Mouse (Mus musculus) cerebellum, adult 11-12 months (tissue): ENCODE results near the gene Morn3.

Source experiments
- DNase-seq: peaks from one replicate; pipeline ENCODE4 v3.0.0; 2022

Morn3 gene

DNA sequence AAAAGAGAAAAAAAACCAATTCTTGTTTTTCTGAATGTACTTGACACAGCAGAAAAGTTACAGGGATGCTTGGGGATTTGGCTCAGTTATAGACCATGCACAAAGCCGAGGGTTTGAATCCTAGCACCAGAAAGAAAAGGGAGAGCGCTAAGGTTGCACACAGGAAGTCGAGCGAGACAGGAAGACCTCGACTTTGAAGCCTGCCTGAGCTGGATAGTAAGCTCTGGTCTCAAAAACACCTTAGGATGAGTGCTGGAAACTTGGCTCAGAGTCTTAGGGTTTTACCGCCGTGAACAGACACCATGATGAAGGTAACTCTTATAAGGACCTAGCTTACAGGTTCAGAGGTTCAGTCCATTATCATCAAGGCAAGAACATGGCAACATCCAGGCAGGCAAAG lies 25.4 kb downstream of the Morn3 start:
- no peak for DNase-seq

DNA sequence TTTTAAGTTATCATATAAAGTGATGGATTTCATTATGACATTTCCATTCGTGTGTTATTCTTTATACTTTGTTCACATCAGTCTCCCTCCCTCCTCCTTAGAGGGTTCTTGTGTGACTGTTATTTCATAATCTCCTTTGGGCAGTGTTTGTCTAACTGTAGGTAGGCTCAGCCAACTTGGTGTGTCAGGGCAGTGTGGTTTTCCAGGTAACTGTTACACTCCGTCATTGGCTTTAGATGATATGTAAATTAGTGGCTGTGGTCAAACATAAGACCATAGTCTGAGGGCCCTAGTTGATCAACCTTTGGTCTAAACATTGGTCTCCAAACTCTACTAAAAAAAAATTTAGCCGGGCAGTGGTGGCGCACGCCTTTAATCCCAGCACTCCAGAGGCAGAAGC lies 26.4 kb downstream of the Morn3 start:
- DNase-seq = no peak

DNA sequence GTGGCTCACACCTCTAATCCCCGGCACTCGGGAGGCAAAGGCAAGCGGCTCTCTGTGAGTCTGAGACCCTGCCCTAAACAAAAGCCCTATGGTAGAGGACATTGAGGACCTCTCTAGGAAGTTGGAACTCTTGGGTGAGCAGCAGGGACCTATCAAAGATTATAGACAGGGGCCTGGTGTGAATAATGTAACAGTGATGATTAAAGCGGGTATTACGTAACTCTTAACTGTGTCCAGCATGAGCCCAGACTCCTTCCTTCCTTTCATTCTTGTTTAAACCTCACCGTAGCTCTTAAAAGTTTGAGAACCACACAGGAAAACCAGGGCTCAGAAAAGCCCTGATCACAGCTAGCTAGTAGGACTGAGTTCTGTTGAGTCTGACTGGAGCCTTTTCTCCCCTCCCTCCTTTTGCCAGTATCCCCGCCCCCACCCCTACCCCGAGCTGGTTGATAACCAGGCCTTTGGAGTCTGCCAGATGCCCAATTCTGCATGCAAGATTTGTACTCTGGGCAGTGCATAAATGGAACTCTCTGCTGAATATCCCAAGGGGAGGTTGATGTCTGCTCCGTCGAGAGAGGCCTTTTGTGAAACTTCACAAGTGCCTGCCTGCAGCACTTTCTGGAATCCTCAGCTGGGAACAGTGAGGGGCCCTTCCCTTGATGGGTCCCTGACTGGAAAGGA lies 27.3 kb downstream of the Morn3 start:
- DNase-seq = no peak

DNA sequence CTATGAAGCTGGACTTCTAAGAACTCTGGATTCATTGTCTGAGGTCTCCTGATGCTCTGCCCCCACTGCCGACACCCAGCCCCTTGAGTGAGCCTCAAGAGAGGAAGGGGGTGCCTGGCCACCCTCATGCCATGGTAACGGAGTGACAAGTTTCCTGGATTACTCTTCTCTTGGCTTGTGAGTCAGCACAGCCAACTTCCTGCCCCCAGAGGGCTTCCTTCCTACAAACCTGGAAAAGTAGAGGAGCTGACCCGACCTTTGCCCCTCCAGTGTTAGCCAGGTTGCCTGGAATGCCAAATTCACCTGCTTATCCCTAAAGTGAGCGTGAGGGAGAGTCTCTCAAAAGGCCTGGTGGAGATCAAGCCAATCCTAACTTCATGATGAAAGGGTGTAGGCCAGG lies 29.3 kb downstream of the Morn3 start:
- DNase-seq = peak; percentile 27

DNA sequence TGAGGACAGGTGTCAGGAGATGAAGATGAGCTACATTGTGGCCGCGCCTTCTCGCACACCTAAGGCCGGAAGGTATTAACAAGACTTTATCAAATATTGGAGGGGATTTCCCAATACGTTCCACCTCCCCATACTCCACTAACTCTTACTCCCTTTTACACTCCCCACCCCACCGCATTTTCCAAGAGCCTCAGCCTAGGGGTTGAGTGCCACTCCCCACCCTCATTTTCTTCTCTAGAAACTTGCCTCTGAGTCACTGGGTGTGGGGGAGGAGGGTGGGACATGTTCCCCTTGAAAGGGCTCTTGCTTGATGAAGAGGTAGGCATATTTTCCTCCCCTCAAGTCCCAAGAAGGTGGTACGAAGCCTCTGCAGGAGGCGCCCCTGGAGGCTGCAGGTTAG lies 30.9 kb downstream of the Morn3 start:
- no peak for DNase-seq

DNA sequence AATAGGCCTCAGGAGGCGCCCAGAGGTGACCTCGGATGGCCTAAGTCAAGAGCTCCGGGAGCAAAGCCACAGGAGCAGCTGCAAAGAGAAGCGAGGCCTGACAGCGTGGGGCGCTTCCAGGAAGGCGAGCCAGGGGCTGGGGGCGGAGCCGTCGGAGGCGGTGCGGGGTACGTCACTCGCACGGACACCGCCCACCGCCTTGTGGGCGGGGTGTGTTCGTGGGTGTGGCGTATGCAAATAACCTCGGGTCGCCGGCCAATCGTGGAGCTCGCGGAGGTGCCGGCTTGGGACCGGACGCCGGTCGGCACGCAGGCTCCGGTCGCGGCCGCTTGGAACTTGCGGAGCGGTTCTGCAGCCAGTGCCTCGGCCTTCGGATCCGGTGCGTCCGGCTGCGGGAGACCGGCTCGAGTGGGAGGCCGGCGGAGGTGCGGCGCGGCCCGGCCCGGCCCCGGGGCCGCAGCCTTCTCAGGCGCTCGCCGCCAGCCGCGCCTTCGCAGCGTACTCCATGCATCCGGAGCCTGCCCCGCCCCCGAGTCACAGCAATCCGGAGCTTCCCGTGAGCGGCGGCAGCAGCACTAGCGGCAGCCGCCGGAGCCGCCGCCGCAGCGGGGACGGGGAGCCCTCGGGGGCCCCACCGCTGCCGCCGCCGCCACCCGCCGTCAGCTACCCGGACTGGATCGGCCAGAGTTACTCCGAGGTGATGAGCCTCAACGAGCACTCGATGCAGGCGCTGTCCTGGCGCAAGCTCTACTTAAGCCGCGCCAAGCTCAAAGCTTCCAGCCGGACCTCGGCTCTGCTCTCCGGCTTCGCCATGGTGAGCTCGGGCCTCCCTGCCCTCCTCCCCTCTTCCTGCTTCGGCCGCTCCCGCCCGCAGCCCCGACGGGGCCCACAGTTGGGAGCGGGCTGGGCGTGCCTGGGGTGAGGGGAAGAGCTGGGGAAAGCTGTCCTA lies 31.8 kb downstream of the Morn3 start, which contains the start of gene Orai1:
TSS of gene Orai1 (plus strand) at position 322 of the 949 bp plus-strand sequence.
- DNase-seq = peak; percentile 97

DNA sequence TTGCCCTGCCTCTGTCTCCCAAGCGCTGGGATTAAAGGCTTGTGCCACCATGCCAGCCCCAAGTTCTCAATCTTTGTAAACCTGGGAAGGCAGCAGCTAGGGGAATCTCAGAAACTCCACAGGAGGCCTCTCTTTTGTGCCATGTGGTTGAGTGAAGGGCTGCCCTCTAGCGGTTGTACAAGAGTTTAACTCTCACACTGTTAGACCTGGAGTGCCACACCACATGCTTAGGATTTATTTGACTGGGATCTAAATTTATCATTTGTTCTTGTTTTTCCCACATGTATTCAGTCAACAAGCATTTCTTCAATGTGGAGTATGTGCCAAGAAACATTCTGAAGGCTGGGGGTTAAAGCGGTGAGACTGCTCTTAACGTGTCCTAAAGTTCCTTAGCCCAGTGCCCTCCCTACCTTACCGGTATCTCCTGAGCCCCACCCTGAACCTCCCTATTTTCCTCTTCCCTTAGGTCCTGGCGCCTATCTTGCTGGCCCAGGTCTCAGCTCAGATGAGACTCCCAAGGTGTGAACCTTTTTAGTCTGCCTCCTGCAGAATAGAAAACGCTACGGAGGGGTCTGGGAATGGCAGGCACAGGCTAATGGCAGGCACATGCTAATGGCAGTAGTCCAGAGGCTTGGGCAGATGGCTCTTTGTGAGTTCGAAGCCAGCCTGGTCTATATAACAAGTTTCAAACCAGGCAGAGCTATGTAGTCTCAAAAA lies 33.1 kb downstream of the Morn3 start:
- peak; percentile 77 for DNase-seq

DNA sequence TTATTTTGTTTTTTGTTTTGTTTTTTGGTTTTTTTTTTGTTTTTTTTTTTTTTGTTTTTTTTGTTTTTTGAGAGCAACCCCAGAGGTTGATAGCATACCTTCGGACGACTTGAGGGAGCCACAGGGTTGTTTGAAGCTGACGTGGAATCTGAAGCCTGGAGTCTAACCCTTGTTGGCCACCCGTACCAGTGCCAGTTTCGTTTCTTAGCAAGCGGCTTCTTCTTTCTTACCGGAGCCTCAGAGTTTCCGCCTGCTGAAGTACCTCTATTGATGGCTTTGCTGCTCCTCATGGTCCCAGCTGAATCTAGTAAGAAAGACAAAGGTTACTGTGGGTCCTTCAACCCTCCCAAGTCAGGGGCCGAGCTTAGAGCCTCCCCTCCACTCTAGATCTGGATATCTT lies 35.1 kb downstream of the Morn3 start:
- peak; percentile 25 for DNase-seq

DNA sequence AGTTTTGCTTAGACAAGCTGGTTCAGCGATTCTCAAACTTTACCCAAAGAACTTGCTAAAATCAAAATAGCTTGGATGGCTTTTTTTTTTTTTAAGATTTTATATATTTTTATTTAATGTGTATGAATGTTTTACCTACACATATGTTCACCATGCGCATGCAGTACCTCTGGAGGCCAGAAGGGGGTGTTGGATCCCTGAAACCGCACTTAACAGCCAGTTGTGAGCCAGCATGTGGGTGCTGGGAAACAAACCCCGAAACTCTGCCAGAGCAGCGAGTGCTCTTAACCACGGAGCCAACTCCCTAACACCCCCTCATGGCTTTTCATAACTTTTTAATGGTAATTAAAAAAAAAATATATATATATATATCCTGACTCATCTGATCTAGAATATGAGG lies 36.0 kb downstream of the Morn3 start:
- peak; percentile 38 for DNase-seq

DNA sequence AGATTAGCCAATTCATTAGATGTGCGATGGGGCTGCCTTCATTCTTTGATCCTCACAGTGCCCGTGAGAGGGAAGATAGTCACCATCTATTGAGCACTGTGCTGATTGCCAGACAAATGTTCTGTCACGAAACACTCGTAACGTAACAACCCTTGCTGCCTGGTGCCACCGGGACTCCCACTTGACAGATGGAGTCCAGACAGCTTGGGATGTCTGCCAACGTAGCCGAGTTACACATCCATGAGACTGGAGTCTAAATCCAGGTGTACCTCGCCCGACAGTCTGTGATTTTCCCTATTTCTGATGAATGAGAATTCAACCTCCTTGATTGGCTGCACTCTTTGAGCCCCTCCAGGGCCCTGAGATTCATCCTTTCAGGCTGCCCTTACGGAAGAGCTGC lies 36.9 kb downstream of the Morn3 start:
- DNase-seq = peak; percentile 73

DNA sequence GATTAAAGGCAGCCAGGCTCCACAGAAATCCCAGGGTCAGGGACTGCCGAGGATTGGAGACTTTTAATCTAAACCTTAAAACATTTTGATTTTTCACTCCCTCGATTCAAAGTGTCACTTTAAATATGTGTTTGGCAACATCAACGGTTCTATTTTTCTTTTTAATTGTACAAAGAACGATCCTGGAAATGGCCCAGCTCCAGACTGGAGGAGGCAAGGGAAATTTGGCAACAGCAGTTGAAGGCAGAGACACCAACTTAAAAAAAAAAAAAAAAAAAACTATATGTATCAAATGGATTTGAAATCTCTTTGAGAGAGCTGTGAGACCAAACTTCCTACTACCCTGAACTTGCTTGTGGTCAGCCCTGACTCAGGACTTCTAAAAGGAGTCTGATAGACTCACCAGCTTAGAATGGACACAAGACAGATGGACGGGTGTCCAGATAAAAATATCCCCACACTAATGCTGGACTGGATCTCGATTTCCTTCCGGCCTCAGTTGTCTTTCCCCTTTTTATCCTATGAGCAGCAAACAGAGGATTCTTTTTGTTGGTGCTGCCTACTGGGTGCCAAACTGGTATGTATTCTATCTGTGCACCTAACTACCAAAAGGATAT lies 37.8 kb downstream of the Morn3 start:
- no peak for DNase-seq

DNA sequence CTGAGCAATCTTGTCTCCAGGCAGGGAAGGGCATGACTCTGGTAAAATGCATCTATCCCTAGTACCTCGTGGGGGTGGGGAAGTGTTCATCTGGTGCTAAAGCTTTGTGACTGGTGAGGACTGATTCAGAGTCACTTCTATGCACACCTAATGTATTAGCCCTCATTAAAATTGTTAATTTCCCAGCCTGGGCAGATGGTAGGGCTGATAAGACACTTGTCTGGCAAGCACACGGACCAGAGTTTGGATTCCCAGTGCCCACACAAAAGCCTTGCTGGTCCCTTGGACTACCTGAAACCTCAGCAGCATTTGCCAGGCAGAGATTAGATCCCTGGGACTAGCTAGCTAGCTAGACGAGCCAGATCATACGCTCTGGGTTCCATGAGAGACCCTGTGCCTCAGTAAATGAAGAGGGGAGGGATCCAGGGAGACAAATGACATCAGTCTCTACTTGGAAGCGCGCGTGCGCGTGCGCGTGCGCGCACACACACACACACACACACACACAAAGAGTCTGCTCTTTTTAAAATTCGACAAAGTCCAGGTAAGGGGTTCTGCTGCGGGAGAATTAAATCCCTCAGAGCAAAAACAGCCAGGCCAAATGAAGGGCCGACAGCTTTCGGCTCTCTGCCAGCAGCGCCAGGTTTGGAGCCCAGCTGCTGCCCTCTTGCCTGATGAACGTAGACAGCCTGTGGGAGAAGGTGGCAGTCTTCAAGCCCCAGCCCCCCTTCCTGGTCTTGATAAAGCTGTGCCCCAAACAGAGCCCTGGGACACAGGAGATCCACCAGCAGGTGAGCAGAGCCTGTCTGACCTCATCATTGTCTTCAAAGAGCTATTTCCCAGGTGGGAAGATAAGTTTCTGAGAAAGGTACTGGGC lies 40.9 kb downstream of the Morn3 start:
- peak; percentile 62 for DNase-seq

DNA sequence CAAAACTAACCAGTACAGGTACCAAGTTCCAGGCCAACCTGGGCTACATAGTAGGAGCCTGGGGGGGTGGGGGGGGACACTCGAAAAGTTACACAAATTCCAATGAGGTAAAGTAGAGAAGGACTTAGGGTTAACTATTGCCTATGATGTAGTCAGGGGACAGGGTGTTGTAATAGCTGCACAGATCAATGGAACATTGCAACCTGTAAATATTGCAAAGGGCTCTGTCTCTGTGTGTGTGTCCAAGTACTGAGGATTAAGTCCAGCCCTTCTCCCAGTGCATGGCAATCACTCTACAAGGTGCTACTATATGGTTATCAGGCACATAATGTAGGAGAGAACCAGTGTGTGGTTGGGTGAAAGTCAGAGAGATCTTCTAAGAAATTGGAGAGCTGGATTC lies 45.9 kb downstream of the Morn3 start:
- no peak for DNase-seq

DNA sequence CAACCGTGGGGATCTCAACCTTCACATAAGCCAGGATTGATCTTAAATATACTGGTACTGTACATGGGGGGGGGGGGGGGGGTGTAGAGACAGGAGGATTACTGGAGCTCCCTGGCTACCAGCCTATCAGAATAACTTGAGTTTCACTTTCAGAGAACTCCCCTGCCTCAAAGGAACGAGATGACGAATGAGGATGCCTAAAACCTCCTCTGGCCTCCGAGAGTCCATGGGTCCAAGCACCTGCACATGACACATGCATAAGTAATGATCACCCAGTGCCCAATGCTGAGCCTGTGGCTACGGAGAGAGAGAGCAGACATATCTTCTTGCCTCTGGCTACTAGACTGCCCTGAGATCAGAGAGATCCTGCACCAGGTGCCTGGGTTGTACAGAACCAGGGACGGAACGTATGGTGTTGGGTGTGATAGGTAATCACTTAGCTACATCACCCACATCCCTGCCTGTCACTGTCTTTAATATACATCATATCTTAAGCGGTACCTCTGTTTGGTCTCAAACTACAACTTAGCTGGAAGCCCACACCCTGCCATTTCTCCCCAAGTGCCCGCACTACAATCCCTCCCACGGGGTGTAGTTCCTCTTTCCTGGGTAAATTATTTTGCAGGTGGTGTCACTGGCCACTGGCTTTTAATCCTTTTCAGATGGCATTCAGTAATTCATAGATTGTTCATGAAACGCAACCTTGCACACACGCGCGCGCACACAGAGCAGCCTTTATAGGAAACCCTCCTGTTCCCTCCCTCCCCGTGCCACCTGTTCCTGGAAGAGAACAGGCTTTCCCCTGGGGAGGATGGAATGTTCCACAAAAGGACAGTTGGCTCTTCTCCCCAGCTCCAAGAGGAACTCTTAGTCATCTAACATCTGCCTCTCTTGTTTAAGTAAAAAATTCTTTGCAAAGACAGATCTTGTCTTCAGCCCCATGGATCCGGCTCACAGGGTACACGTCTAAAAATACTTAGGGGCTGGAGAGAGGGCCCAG lies 49.3 kb downstream of the Morn3 start:
- peak; percentile 62 for DNase-seq

DNA sequence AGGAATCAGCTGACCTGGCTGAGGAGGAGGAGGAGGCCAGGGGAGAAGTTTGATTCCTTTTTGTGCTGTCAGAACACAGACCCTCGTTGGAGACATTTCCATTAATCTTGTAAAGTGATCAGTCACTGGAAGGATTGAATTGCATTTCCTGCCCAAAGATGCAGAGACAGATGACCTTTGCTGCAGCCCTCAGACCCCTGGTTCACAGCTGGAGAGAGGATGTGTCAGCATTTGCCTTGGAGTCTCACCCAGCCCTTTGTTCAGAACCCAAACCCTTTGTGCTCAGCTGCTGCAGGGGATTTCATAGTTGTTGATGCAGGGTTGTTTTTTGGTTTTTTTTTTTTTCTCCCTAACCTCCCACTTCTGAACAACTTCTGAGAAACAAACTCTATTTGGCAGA lies 51.9 kb downstream of the Morn3 start:
- no peak for DNase-seq

DNA sequence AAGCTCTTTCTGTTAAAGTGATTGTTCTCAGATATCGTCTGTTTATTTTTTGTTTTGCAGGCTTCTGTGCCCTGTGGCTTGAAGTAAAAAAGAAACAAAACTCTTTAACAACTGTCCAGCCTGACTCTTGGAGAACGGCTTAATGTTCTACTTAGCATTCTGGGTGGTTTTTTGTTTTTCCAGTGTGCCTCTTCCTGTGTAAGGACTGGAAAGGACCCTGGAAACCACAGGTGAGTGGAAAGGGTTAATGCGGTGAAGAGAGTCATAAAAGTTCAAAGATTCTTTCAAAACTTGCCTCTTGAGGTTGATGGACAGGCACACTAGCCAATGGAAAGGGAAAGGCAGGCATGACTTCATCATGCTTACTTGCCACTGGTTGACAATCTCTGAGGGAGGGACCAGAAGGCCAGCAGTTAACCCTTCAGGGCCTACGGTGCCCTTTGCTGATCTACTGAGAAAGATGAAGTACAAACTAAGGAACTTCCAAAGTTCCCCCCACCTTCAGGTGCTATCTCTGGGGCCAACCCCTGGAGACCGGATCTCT lies 52.4 kb downstream of the Morn3 start:
- no peak for DNase-seq

DNA sequence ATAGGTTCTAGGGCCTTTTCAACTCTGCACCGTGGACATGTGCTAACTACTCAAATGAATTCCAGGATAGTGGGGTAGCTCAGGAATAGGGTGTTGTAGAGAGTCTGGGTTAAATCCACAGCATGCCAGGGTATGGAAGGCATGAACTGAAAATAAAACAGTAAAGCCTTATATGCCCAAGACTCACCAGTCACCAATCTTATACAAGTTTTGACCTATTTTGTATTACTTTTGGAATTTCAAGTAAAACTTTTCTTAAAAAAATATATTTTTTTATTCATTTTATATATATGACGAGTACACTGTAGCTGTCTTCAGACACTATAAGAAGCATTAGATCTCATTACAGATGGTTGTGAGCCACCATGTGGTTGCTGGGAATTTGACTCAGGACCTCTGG lies 53.0 kb downstream of the Morn3 start:
- DNase-seq = no peak

DNA sequence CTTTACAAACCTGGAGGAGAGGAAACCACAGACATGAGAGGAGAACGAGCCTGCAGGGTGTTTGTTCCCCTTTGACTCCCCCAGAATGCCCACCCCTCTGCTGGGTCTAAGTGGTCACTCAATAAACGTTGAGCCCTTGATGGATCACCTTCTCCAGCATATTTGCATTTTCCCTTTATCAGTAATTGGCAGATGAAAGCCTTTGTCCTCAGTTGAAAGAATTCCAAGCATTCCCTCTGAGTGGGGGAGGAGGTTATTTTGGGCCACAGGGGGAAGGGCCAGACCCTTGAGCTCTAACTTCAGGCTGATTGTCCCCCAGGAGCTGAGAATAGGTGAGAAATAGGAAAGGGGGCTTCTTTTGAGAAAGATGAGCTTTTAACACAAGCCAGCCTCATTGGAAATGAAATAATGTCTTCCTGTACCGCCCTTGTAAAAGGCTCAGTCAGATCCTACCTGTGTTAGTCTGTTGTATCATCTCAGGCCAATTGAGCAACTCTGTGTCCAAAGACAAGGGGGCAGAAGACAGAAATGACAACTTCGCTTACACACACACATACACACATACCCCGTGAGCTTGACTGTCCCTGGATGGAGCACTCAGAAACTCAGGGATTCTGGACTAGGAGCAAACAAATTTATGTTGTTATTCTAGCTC lies 55.3 kb downstream of the Morn3 start:
- no peak for DNase-seq

DNA sequence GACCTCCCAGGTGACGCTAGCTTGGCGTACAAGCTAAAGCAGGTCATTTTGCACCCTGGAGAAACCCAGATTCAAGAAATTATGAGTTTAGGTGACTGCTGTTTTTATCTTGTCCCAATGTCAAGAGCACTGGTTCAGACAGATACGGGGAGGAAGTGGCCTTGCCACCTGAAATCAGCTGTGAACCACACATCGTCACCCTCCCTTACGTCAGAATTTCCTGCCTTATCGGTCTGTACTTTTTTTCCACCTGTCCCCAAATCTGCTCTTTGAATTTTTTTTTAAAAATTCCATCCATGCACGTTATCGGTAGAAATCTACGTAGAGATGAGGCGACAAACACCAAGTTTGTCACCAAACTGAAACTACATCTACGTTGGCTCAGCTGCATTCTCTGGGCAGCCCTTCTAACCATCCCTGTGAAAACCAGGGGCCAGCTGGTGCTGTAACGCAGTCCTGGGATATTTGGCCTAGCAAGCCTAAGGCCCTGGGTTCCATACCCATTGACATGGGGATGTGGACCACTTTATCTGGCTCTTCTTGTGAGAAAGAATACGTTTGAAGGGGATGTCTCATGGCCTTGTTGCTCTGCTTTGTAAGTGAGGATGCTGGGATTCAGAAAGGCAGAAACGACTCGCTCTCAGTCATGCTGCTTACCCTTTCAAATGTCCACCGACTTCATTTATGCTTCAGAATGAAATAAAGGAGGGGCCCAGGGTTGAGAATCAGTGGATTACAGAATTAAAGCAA lies 56.2 kb downstream of the Morn3 start:
- no peak for DNase-seq
